Mouse (Mus musculus): ENCODE data around the gene Usp39. TPM values are rescaled to one million over a fixed set of nuclear protein-coding genes. Genes with fewer than 3 reads are reported as not detected.

Gene Usp39
- polyA plus RNA-seq, 1 experiment = 12.0 TPM

GRCm38 (mm10) chr6:72315384-72315783 lies 29.6 kb downstream of the Usp39 start:
- no peak overlapping the region for H3K27ac ChIP-seq (replicated peaks; ENCODE audit: low read depth, low read length)

DNA sequence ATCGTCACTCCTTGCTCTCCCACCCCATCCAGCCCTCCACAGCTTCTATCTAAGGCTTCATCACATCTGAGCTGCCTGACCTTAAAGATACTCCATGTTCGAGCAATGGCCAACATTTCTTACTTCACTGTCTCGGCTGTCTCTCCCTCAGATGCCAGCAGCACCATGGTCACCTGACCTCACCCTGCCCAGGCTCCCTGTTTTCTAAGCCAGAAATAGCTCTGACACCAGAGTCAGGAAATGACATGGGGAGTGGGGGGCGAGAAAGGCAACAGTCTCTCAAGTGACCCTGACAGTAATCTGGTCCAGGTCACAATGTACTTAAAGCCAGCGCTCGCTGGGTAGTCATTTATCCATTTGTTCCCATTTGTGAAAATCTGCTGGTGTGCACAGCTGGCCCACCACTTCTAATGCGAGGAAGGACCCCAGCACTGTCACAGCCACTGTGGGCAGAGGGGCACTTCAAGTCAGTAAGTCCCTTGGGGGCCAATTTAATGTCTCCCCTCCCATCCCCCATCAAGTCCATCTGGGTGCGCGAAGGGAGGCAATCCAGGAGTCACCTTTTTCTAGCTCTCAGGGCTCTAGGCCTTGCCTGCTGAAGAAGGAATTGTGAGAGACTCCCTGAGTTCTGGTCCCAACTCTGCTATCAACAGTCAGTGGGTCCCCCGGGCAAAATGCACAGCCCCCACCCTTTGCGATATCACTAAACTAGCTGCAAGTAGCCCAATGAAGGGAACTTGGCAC lies 31.7 kb downstream of the Usp39 start:
- H3K27ac ChIP-seq (replicated peaks; ENCODE audit: low read depth, low read length) = no peak overlapping the region

More at GRCm38 (mm10) chr6:72315384-72315783, 29.6 kb downstream of the Usp39 start:
- H3K4me1 ChIP-seq (ENCODE audit: control insufficient read depth, insufficient read depth, insufficient read length, low read length) = no peaks in the 10 kb centered on the region
- no peak overlapping the region for H3K4me3 ChIP-seq (ENCODE audit: insufficient read depth, low read depth, low read length)

GRCm38 (mm10) chr6:72312198-72312597 lies 32.8 kb downstream of the Usp39 start:
- Histone ChIP-seq H3K27ac (replicated peaks; ENCODE audit: low read depth, low read length) (no peak overlapping the region), H3K4me3 (ENCODE audit: insufficient read depth, low read depth, low read length) (no peak overlapping the region)

More for the DNA sequence above, 31.7 kb downstream of the Usp39 start:
- no peak overlapping the region for H3K4me3 ChIP-seq (ENCODE audit: insufficient read depth, low read depth, low read length)
- H3K4me1 ChIP-seq (ENCODE audit: control insufficient read depth, insufficient read depth, insufficient read length, low read length) = no peaks in the 10 kb centered on the region

DNA sequence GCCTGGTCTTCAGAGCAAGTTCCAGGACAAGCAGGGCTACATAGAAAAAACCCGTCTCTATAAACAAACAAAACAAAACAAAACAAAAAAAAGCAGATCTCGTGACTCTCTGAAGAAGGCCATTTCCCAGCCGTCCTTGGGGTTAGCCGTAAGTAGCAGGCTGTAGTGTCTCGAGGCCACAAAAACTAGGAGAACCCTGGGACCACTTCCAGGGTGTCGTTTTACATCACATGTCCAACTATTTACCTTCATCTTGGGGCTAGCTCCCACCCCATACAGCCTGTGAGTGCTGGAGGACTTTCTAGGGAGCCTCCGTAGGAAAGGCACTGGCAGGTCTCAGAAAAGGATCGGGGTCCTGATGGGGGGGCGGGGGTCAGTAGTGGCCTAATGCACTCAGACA lies 41.5 kb downstream of the Usp39 start:
- no peaks in the 10 kb centered on the region for H3K4me1 ChIP-seq (ENCODE audit: control insufficient read depth, insufficient read depth, insufficient read length, low read length)
- H3K27ac ChIP-seq (replicated peaks; ENCODE audit: low read depth, low read length) = no peak overlapping the region

More at GRCm38 (mm10) chr6:72312198-72312597, 32.8 kb downstream of the Usp39 start:
- H3K4me1 ChIP-seq (ENCODE audit: control insufficient read depth, insufficient read depth, insufficient read length, low read length) = no peaks in the 10 kb centered on the region

GRCm38 (mm10) chr6:72302349-72302925 lies 42.5 kb downstream of the Usp39 start:
- Histone ChIP-seq H3K4me1 (ENCODE audit: control insufficient read depth, insufficient read depth, insufficient read length, low read length) (no peaks in the 10 kb centered on the region), H3K4me3 (ENCODE audit: insufficient read depth, low read depth, low read length) (no peak overlapping the region), H3K27ac (replicated peaks; ENCODE audit: low read depth, low read length) (no peak overlapping the region)

More for the DNA sequence above, 41.5 kb downstream of the Usp39 start:
- no peak overlapping the region for H3K4me3 ChIP-seq (ENCODE audit: insufficient read depth, low read depth, low read length)

GRCm38 (mm10) chr6:72297825-72298224 lies 47.2 kb downstream of the Usp39 start:
- no peaks in the 10 kb centered on the region for H3K4me1 ChIP-seq (ENCODE audit: control insufficient read depth, insufficient read depth, insufficient read length, low read length)
- no peak overlapping the region for H3K27ac ChIP-seq (replicated peaks; ENCODE audit: low read depth, low read length)
- H3K4me3 ChIP-seq (ENCODE audit: insufficient read depth, low read depth, low read length) = no peak overlapping the region

- Histone ChIP-seq H3K27ac (replicated peaks; ENCODE audit: low read depth, low read length) (no peak overlapping the region), H3K4me1 (ENCODE audit: control insufficient read depth, insufficient read depth, insufficient read length, low read length) (no peaks in the 10 kb centered on the region), H3K4me3 (ENCODE audit: insufficient read depth, low read depth, low read length) (no peak overlapping the region)
These were observed 51.9 kb downstream of the Usp39 start for GRCm38 (mm10) chr6:72292972-72293651.

GRCm38 (mm10) chr6:72289484-72289883 lies 55.5 kb downstream of the Usp39 start:
- Histone ChIP-seq H3K4me3 (ENCODE audit: insufficient read depth, low read depth, low read length) (no peak overlapping the region), H3K4me1 (ENCODE audit: control insufficient read depth, insufficient read depth, insufficient read length, low read length) (no peaks in the 10 kb centered on the region), H3K27ac (replicated peaks; ENCODE audit: low read depth, low read length) (no peak overlapping the region)

GRCm38 (mm10) chr6:72283914-72284313 lies 61.1 kb downstream of the Usp39 start:
- Histone ChIP-seq H3K27ac (replicated peaks; ENCODE audit: low read depth, low read length) (no peak overlapping the region), H3K4me1 (ENCODE audit: control insufficient read depth, insufficient read depth, insufficient read length, low read length) (no peaks in the 10 kb centered on the region), H3K4me3 (ENCODE audit: insufficient read depth, low read depth, low read length) (no peak overlapping the region)

DNA sequence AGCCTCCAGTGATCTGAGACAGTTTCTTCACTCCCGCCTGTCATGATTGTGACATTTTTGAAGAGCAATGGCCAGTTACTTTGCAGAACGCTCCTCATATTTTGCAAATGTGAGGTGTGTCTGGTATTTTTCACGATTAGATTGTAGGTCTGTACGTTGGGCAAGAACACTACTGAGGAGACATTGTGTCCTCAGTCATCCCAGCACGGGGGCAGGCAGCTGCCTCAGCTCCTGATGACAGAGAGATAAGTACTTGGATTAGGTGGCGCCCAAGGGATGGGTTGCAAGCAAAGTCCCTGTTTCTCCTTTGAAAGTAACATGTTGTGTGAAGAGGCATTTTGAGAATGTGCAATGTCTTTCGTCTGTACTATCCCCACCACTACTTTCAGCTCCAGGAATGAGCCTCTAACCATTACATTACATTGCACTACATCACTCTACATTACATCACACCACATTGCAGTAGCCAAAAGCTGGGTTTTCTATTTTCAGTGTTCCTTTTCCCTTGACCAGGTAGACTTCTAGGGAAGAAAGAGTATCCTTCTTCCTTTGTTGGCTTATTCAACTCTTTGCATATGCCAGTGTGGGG lies 64.5 kb downstream of the Usp39 start:
- Histone ChIP-seq H3K4me3 (ENCODE audit: insufficient read depth, low read depth, low read length) (no peak overlapping the region), H3K27ac (replicated peaks; ENCODE audit: low read depth, low read length) (no peak overlapping the region), H3K4me1 (ENCODE audit: control insufficient read depth, insufficient read depth, insufficient read length, low read length) (peaks cover 7% of the 10 kb centered on the region)

- Histone ChIP-seq H3K4me1 (ENCODE audit: control insufficient read depth, insufficient read depth, insufficient read length, low read length) (peaks cover 8% of the 10 kb centered on the region), H3K4me3 (ENCODE audit: insufficient read depth, low read depth, low read length) (no peak overlapping the region), H3K27ac (replicated peaks; ENCODE audit: low read depth, low read length) (no peak overlapping the region)
These were observed 65.5 kb downstream of the Usp39 start for GRCm38 (mm10) chr6:72279505-72279904.

DNA sequence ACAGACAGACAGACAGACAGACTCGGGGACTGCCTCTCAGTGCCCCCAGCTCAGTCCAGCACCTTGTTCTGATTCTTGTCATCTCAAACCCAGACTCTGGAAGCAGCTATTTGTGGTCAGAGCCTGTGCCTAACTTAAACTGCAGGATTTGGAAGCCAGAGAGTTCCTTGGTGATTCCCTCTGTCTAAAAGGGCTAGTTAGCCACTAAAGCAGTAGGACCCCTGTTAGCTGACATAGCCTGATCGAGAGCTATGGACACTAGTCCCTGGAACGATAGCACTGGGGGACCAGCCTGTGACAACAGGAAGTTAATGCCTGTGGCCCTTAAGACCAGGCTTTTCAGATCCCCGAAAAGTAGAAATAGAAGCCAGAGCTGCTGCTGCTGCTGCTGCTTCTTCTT lies 66.1 kb downstream of the Usp39 start:
- peak overlapping the region; percentile 96 for H3K27ac ChIP-seq (replicated peaks; ENCODE audit: low read depth, low read length)
- no peak overlapping the region for H3K4me3 ChIP-seq (ENCODE audit: insufficient read depth, low read depth, low read length)
- H3K4me1 ChIP-seq (ENCODE audit: control insufficient read depth, insufficient read depth, insufficient read length, low read length) = peaks cover 8% of the 10 kb centered on the region

- Histone ChIP-seq H3K27ac (replicated peaks; ENCODE audit: low read depth, low read length) (peak overlapping the region; percentile 100), H3K4me1 (ENCODE audit: control insufficient read depth, insufficient read depth, insufficient read length, low read length) (peaks cover 8% of the 10 kb centered on the region), H3K4me3 (ENCODE audit: insufficient read depth, low read depth, low read length) (no peak overlapping the region)
These were observed 67.3 kb downstream of the Usp39 start for GRCm38 (mm10) chr6:72277508-72278166.

DNA sequence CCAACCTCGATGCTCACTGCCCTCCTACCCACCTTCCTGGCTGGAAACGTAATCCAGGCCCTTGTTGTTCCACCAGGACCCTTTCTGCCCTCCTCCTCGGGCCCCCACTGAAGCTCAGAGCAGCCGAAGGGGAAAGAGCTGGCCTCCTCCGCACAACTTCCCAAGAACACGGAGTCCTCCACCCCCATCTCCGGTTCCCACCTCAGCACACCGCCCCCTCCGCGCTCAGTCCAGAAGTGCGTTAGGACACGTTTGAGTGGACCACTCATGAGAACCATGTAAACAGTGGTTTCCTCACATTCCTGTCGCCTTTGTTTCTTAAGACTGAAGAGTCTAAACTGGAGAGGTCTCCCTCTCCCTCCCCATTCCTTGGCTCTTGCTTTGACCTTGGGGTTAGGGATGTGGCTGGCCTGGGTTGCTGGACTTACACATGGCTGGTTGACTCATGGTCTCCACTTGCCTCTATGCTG lies 68.0 kb downstream of the Usp39 start:
- Histone ChIP-seq H3K4me1 (ENCODE audit: control insufficient read depth, insufficient read depth, insufficient read length, low read length) (peaks cover 8% of the 10 kb centered on the region), H3K4me3 (ENCODE audit: insufficient read depth, low read depth, low read length) (peak overlapping the region; percentile 44), H3K27ac (replicated peaks; ENCODE audit: low read depth, low read length) (peak overlapping the region; percentile 100)

DNA sequence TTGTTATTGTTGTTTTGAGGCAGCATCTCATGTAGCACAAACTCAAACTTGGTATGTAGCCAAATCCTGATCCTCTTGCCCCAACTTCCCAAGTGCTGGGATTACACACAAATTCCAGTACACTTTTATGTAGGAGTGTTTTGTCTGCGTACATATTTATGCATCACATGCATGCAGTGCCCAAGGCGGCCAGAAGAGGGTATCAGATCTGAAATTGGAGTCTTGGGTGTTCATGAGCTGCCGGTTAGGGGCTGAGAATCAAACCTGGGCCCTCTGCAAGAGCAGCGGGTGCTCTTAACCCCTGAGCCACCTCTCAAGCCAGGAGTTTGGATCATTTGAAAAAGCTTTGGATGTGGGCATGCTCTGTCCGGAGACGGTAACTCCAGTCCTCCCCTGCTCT lies 68.8 kb downstream of the Usp39 start:
- Histone ChIP-seq H3K4me3 (ENCODE audit: insufficient read depth, low read depth, low read length) (no peak overlapping the region), H3K27ac (replicated peaks; ENCODE audit: low read depth, low read length) (peak overlapping the region; percentile 100), H3K4me1 (ENCODE audit: control insufficient read depth, insufficient read depth, insufficient read length, low read length) (peaks cover 8% of the 10 kb centered on the region)
